In the genomic region with DNA sequence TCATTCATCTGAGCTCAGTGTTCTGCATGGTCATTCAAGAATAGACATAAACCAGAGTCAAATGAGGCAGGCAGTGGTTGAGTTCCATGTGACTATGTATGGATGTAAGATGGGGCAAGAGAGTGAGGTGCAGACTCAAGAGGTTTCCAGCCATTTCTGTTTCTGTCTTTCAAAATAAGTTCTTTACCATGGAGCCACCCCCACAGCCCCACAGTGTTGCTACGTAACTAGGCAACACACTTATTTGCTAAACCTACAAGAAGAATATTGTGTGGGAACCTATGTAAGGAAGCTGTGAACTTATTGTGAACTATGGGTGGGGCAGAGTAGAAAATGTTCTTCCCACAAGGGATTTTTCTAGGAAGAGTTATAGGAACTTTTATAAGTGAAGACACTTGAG, we compare ENCODE assay signal across 19 mouse cellular contexts. TPM values are rescaled to one million over a fixed set of nuclear protein-coding genes. Genes with fewer than 3 reads are reported as not detected.
DNase-seq lines count a peak whose midpoint lies in the region; ATAC-seq and TF ChIP-seq lines count a peak whose summit lies in the region.
"Had no signal": no experiment of that assay in that cellular context is flagged by ENCODE, and none has a peak within 500 bp of the region (broad histone marks: within the 10 kb centered on the region; RNA-seq: fewer than 3 reads in every experiment).

No protein-coding gene starts in this region.

- intact Hi-C loops in left cerebral cortex, adult 2 months (cut with DNase I) = no loop called here

- 69% methylated on average over 1 of the region's 1 CpGs for WGBS in liver, embryonic 13.5 days (ENCODE audit: insufficient replicate concordance)
- WGBS in cerebellum, adult 2 months = 89% methylated on average over 1 of the region's 1 CpGs

- no peak overlapping the region for H3K4me3 ChIP-seq in left cerebral cortex, adult 2 months
- H3K4me3 ChIP-seq in liver, embryonic 13.5 days (replicated peaks) = no peak overlapping the region
- no peak overlapping the region for H3K4me3 ChIP-seq in cerebellum, adult 2 months (replicated peaks; ENCODE audit: insufficient read depth, low read depth, low read length)
- H3K4me3 ChIP-seq: embryonic facial prominence, embryonic 12.5 days; limb, embryonic 10.5 days had no signal

- DNase-seq in left cerebral cortex, adult 11 months (ENCODE audit: low spot score) = peak; percentile 24
- DNase-seq in left cerebral cortex, adult 2 months (ENCODE audit: extremely low spot score in 1 of 2, low spot score in 2 of 2) = no peak
- DNase-seq in CD4-positive helper T cell, adult 2 months (ENCODE audit: low read depth, low spot score) = peak; percentile 68
- DNase-seq in T-cell, adult 2 months (ENCODE audit: low spot score) = peak; percentile 68
- no peak for DNase-seq in liver, embryonic 13.5 days
- no peak for DNase-seq in cerebellum, adult 2 months
- DNase-seq in gastrocnemius, postnatal 10 days = no peak
- no peak for DNase-seq in kidney, adult 9 months
- DNase-seq: adrenal gland, postnatal 36 days; cerebellum, adult 9-11 months; gastrocnemius, postnatal 14 days; kidney, postnatal 4 days had no signal

- H3K27ac ChIP-seq in left cerebral cortex, adult 2 months = no peak overlapping the region
- H3K27ac ChIP-seq in liver, embryonic 13.5 days = peak overlapping the region; percentile 86
- no peak overlapping the region for H3K27ac ChIP-seq in cerebellum, adult 2 months (ENCODE audit: insufficient read depth, low read length)
- H3K27ac ChIP-seq: embryonic facial prominence, embryonic 12.5 days; hindbrain, postnatal 0 days; limb, embryonic 10.5 days had no signal

- no peak for TF ChIP-seq CTCF in left cerebral cortex, adult 2 months (IDR thresholded peaks at IDR 0.05)
- TF ChIP-seq CTCF in cerebellum, adult 2 months (IDR thresholded peaks at IDR 0.05; ENCODE audit: borderline replicate concordance, insufficient read depth, low read depth, low read length) = no peak

- no peaks in the 10 kb centered on the region for H3K9me3 ChIP-seq in liver, embryonic 13.5 days (replicated peaks)
- H3K9me3 ChIP-seq: embryonic facial prominence, embryonic 12.5 days; limb, embryonic 10.5 days had no signal

- no peaks in the 10 kb centered on the region for H3K36me3 ChIP-seq in liver, embryonic 13.5 days
- H3K36me3 ChIP-seq: embryonic facial prominence, embryonic 12.5 days; limb, embryonic 10.5 days had no signal

- no peak for TF ChIP-seq POLR2A in cerebellum, adult 2 months (IDR thresholded peaks at IDR 0.05; ENCODE audit: borderline replicate concordance, insufficient read depth, low read length)

- no peaks in the 10 kb centered on the region for H3K27me3 ChIP-seq in liver, embryonic 13.5 days
- no peaks in the 10 kb centered on the region for H3K27me3 ChIP-seq in cerebellum, adult 2 months (ENCODE audit: control insufficient read depth, insufficient read depth, low read length)
- H3K27me3 ChIP-seq: embryonic facial prominence, embryonic 12.5 days had no signal

- peaks cover 73% of the 10 kb centered on the region for H3K4me1 ChIP-seq in liver, embryonic 13.5 days (replicated peaks)
- H3K4me1 ChIP-seq in cerebellum, adult 2 months (ENCODE audit: control insufficient read depth, insufficient read depth, low read length) = no peaks in the 10 kb centered on the region

- 0 out of 2 replicates have a peak overlapping the region, but pooled peaks have one; percentile 8 for H3K9ac ChIP-seq in liver, embryonic 13.5 days
- H3K9ac ChIP-seq: embryonic facial prominence, embryonic 12.5 days had no signal

- no peak overlapping the region for H3K4me2 ChIP-seq in liver, embryonic 13.5 days
- H3K4me2 ChIP-seq: embryonic facial prominence, embryonic 12.5 days had no signal

- no peak for ATAC-seq in liver, embryonic 13.5 days (ENCODE audit: low read depth)
- ATAC-seq: hindbrain, postnatal 0 days had no signal

RNA-seq across cellular contexts. Expression of gene Ifi47, which starts 6.8 kb away (rescaled TPM):
- under 1 TPM; 0.45 to 0.68 TPM for total RNA-seq in left cerebral cortex, adult 2 months (2021)
- 7.3 and 7.4 TPM in 2 replicates for polyA plus RNA-seq in liver, embryonic 13.5 days (2015; fragmentation: Nextera tagmentation; extraction: Ambion mirVana)
- polyA plus RNA-seq in cerebellum, adult 2 months (2012; rRNA removed) = 1.6 TPM in 2 replicates
- total RNA-seq in gastrocnemius, postnatal 10 days (2021) = 1 to 10 TPM in 1 of 2 experiments, under 1 TPM in 1; 0.77 to 1.9 TPM

RNA-seq across cellular contexts. Expression of gene Tgtp2, which starts 19.1 kb away (rescaled TPM):
- total RNA-seq in left cerebral cortex, adult 2 months (2021) = under 1 TPM in 1 of 2 experiments, not detected in 1; 0.50 TPM
- polyA plus RNA-seq in liver, embryonic 13.5 days (2015; fragmentation: Nextera tagmentation; extraction: Ambion mirVana) = 0.22 and 0.59 TPM in 2 replicates
- polyA plus RNA-seq in cerebellum, adult 2 months (2012; rRNA removed) = 1.4 and 2.3 TPM in 2 replicates
- not detected for total RNA-seq in gastrocnemius, postnatal 10 days (2021)
- total RNA-seq: gastrocnemius, postnatal 14 days; hindbrain, postnatal 0 days had no signal
- polyA plus RNA-seq: forebrain, embryonic 11.5 days; heart, embryonic 14.5 days; limb, embryonic 10.5 days had no signal

RNA-seq across cellular contexts. Expression of gene Olfr1396, which starts 31.5 kb away (rescaled TPM):
- total RNA-seq in left cerebral cortex, adult 2 months (2021) = not detected
- not detected in 2 replicates for polyA plus RNA-seq in liver, embryonic 13.5 days (2015; fragmentation: Nextera tagmentation; extraction: Ambion mirVana)
- polyA plus RNA-seq in cerebellum, adult 2 months (2012; rRNA removed) = not detected in 2 replicates
- not detected for total RNA-seq in gastrocnemius, postnatal 10 days (2021)
- total RNA-seq: hindbrain, postnatal 0 days; megakaryocyte-erythroid progenitor cell, adult 5-6 weeks had no signal
- polyA plus RNA-seq: embryonic facial prominence, embryonic 12.5 days; forebrain, embryonic 11.5 days; heart, embryonic 14.5 days; hindbrain, postnatal 0 days; limb, embryonic 10.5 days; stomach, embryonic 16.5 days had no signal

RNA-seq across cellular contexts. Expression of gene 9930111J21Rik2, which starts 32.1 kb away (rescaled TPM):
- 1 to 10 TPM; 1.6 to 1.8 TPM for total RNA-seq in left cerebral cortex, adult 2 months (2021)
- 0.52 and 0.65 TPM in 2 replicates for polyA plus RNA-seq in liver, embryonic 13.5 days (2015; fragmentation: Nextera tagmentation; extraction: Ambion mirVana)
- 0.88 and 1.00 TPM in 2 replicates for polyA plus RNA-seq in cerebellum, adult 2 months (2012; rRNA removed)
- total RNA-seq in gastrocnemius, postnatal 10 days (2021) = 1 to 10 TPM in 1 of 2 experiments, under 1 TPM in 1; 0.87 to 1.9 TPM

RNA-seq across cellular contexts. Expression of gene Olfr1395, which starts 58.9 kb away (rescaled TPM):
- not detected for total RNA-seq in left cerebral cortex, adult 2 months (2021)
- polyA plus RNA-seq in liver, embryonic 13.5 days (2015; fragmentation: Nextera tagmentation; extraction: Ambion mirVana) = not detected in 2 replicates
- 0.11 TPM in 1 of 2 replicates, not detected in the other for polyA plus RNA-seq in cerebellum, adult 2 months (2012; rRNA removed)
- not detected for total RNA-seq in gastrocnemius, postnatal 10 days (2021)
- total RNA-seq: adrenal gland, postnatal 36 days; gastrocnemius, postnatal 14 days; hindbrain, postnatal 0 days; megakaryocyte-erythroid progenitor cell, adult 5-6 weeks had no signal
- polyA plus RNA-seq: embryonic facial prominence, embryonic 12.5 days; forebrain, embryonic 11.5 days; heart, embryonic 14.5 days; hindbrain, postnatal 0 days; limb, embryonic 10.5 days; stomach, embryonic 16.5 days had no signal

Comparison
In these comparisons a context has a peak if more than half of its experiments do, and no peak if none do; other contexts are left out.
1. DNase-seq: peak in left cerebral cortex, adult 11 months (single experiment), CD4-positive helper T cell, adult 2 months (single experiment) and T-cell, adult 2 months (single experiment); none in left cerebral cortex, adult 2 months (0 of 2), liver, embryonic 13.5 days (single experiment), cerebellum, adult 2 months (0 of 2), gastrocnemius, postnatal 10 days (single experiment) and kidney, adult 9 months (single experiment).